Mouse (Mus musculus) kidney, adult 2 months (tissue): ENCODE measurements at regions not wholly inside any gene's neighbourhood (a gene's known extent, or its start where the extent isn't known, plus 50 kb on each side); places are given as distances from the start of the nearest gene placed in this dataset.

Experiments
- CTCF ChIP-seq: fragments of 200-500 bp; conservative IDR thresholded peaks from 2 replicates; pipeline ENCODE4 v1.5.1; 2011; ENCODE audit warnings: low read depth, mild to moderate bottlenecking, control low read depth, low read length, moderate library complexity, mixed read lengths; ENCODE audit not compliant: insufficient read depth, insufficient read length
- POLR2A ChIP-seq: fragments of 200-500 bp; IDR thresholded peaks from one replicate; pipeline ENCODE4 v1.6.1; 2011; ENCODE audit warnings: low read depth, low read length, control low read depth

DNA sequence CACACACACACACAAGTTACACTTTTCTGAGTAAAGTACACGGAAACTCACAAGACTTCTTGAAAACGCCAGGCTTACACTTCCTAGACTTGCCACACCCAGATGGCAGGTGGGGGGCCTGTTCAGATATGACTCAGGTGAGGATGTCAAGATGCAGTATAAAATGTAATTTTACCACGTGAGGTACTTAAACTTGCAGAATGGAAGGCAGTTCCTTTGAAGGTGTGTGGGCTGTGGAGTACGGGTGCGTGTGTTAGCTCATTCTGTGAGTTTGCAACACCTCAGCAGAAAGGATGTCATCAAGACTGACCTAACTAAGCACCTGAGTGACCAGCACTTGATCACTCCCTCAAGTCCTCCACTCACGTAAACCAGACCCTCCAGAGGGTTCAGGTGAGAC is 50.0 kb upstream of the Yae1d1 start:
- TF ChIP-seq POLR2A = no peak
- TF ChIP-seq CTCF = no peak
